Mouse (Mus musculus): ENCODE data around the gene Gtpbp2. TPM values are rescaled to one million over a fixed set of nuclear protein-coding genes. Genes with fewer than 3 reads are reported as not detected.
A peak's percentile ranks its signal among the peaks of the same experiment; 100 is the strongest.

Gene Gtpbp2
- total RNA-seq, 2 experiments from 2014 or later, result 108 to 119 TPM

- peak in 1 of 2 experiments; percentile 25 for DNase-seq (ENCODE audit: low spot score in 2 of 2)
- intact Hi-C loops (cut with DNase I), result no loop called here
These were observed 9.7 kb downstream of the Gtpbp2 start for GRCm38 (mm10) chr17:46170538-46170937.

GRCm38 (mm10) chr17:46182273-46182672 is 21.4 kb downstream of the Gtpbp2 start:
- peak in 1 of 2 experiments; percentile 21 for DNase-seq (ENCODE audit: low spot score in 2 of 2)
- intact Hi-C loops (cut with DNase I), result loop anchor here (10.0 kb wide), 1 partner anchor 223 kb away; no protein-coding TSS in a partner anchor

- intact Hi-C loops (cut with DNase I), result loop anchor here (10.0 kb wide), 1 partner anchor 216 kb away; no protein-coding TSS in a partner anchor
- DNase-seq (ENCODE audit: low spot score in 2 of 2), result no peak
These were observed 28.0 kb downstream of the Gtpbp2 start for GRCm38 (mm10) chr17:46188829-46189228.

GRCm38 (mm10) chr17:46201151-46201550 is 40.3 kb downstream of the Gtpbp2 start:
- peak in 1 of 2 experiments; percentile 33 for DNase-seq (ENCODE audit: low spot score in 2 of 2)
- intact Hi-C loops (cut with DNase I), result loop anchor here (5.0 kb wide), 1 partner anchor 126 kb away; the partner anchor contains the start of gene Abcc10

GRCm38 (mm10) chr17:46202421-46203071 is 41.7 kb downstream of the Gtpbp2 start, which contains the start of the genes Polh and Xpo5:
Polh (minus strand) TSS chr17:46202645.
Xpo5 (plus strand) TSS chr17:46202782.
- intact Hi-C loops (cut with DNase I), result loop anchor here (5.0 kb wide), 1 partner anchor 125 kb away; the partner anchor contains the start of gene Abcc10

GRCm38 (mm10) chr17:46203078-46203477 is 42.2 kb downstream of the Gtpbp2 start:
- intact Hi-C loops (cut with DNase I), result loop anchor here (5.0 kb wide), 1 partner anchor 124 kb away; the partner anchor contains the start of gene Abcc10
- DNase-seq (ENCODE audit: low spot score in 2 of 2), result peak; percentile 27 to 28

More at GRCm38 (mm10) chr17:46202421-46203071, 41.7 kb downstream of the Gtpbp2 start, which contains the start of the genes Polh and Xpo5:
- DNase-seq (ENCODE audit: low spot score in 2 of 2), result peak; percentile 91 to 95

GRCm38 (mm10) chr17:46206676-46207075 is 45.8 kb downstream of the Gtpbp2 start:
- DNase-seq (ENCODE audit: low spot score in 2 of 2), result no peak
- intact Hi-C loops (cut with DNase I), result no loop called here

- intact Hi-C loops (cut with DNase I), result no loop called here
- no peak for DNase-seq (ENCODE audit: low spot score in 2 of 2)
These were observed 49.7 kb downstream of the Gtpbp2 start for GRCm38 (mm10) chr17:46210550-46210949.

Other genes with a start within 250 kb of the Gtpbp2 start
- 100 to 1,000 TPM in 1 of 2 experiments, 10 to 100 TPM in 1; 92.0 to 100 TPM for gene Vegfa, start 128.7 kb upstream of the Gtpbp2 start, total RNA-seq (2021)
- 10 to 100 TPM; 81.7 to 83.5 TPM for gene Mrps18a, start 50.0 kb upstream of the Gtpbp2 start, total RNA-seq (2021)
- 10 to 100 TPM; 17.8 to 20.6 TPM for gene Rsph9, start 16.8 kb upstream of the Gtpbp2 start, total RNA-seq (2021)
- 10 to 100 TPM; 13.0 to 13.5 TPM for gene Mad2l1bp, start 7.5 kb upstream of the Gtpbp2 start, total RNA-seq (2021)
- 1 to 10 TPM; 6.4 to 6.5 TPM for gene Polh, start 41.6 kb downstream of the Gtpbp2 start, total RNA-seq (2021)
- gene Xpo5, start 41.8 kb downstream of the Gtpbp2 start, total RNA-seq (2021), result 10 to 100 TPM; 40.5 to 41.4 TPM
- gene Polr1c, start 87.0 kb downstream of the Gtpbp2 start, total RNA-seq (2021), result 10 to 100 TPM; 33.9 to 35.5 TPM
- gene Yipf3, start 87.0 kb downstream of the Gtpbp2 start, total RNA-seq (2021), result 10 to 100 TPM; 95.5 to 95.9 TPM
- 10 to 100 TPM; 72.9 to 79.7 TPM for gene Lrrc73, start 92.5 kb downstream of the Gtpbp2 start, total RNA-seq (2021)
- gene Tjap1, start 122.0 kb downstream of the Gtpbp2 start, total RNA-seq (2021), result 10 to 100 TPM; 43.9 to 44.9 TPM
- 10 to 100 TPM; 57.3 to 61.6 TPM for gene Dlk2, start 136.4 kb downstream of the Gtpbp2 start, total RNA-seq (2021)
- 10 to 100 TPM in 1 of 2 experiments, 1 to 10 TPM in 1; 8.6 to 11.5 TPM for gene Abcc10, start 167.3 kb downstream of the Gtpbp2 start, total RNA-seq (2021)
- gene Zfp318, start 222.7 kb downstream of the Gtpbp2 start, total RNA-seq (2021), result 10 to 100 TPM; 58.8 to 67.8 TPM

Measured in left cerebral cortex, postnatal 25 days (tissue).